Mouse (Mus musculus): ENCODE data around the gene Fstl3. TPM values are rescaled to one million over a fixed set of nuclear protein-coding genes. Genes with fewer than 3 reads are reported as not detected.

Fstl3 gene
- total and polyA plus RNA-seq, 2 experiments from 2014 or later = 2.1 to 2.8 TPM

DNA sequence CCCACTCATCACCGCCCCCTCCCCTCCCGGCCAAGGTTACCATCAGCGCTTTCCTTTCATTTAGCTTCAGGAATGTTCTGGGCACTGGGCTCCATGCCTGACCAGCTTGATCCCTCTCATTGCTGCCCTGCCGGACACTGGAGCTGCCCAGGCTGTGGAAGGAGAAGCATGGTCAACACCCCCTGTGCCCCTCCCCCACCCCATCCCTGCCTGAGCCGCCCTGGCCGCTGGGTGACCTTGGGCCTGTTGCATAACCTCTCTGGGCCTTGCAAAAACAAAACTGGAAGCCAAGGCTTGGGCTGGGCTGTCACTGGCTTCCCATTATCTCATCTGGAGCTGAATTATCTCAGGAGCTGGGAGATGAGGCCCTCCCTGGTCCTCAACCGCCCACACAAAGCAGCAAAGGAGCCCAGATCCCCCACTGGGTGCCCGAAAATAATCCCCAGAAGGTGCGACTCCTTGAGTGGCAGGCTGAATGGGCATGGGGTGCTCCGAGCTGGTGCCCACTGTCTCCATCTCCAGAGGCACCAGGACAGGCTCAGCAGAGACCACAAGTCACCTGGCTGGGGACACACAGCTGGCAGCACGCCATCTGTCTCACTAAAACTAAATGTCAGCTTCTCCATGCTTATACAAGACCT, 25.4 kb downstream of the Fstl3 start:
- WGBS = 32% methylated on average over 11 of the region's 11 CpGs

DNA sequence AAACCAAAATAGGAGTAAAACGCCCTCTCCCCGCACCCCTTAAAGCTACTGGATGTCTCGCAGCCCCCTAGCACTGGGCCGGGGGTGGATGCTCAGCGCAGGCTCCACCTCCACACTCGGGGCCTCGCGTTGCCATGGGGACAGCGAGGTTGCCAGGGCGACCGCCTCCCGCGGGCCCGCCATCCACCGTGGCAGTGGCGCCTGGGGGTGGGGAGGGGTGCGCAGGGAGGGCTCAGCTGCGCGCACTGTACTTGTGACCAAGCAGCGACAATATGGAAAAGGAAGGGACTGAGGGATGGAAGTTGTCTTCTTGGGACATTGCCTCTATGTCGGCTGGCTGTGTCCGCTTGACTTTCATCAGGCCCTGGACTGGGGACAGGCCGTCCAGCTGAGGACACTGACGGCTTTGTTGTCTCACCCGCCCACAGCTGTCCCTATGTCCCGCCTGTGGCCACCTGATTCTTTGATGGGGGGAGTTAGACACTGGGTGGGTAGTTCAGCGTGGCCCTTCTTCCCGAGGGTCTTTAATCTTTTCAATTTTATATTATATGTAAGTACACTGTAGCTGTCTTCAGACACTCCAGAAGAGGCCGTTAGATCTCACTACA, 26.7 kb downstream of the Fstl3 start:
- H3K9me3 ChIP-seq (ENCODE audit: low read length) = no peaks in the 10 kb centered on the region
- no peaks in the 10 kb centered on the region for H3K27me3 ChIP-seq (ENCODE audit: insufficient read depth, low read length)
- ATAC-seq (peak; percentile 98), DNase-seq (peak; percentile 94)
- peaks cover 32% of the 10 kb centered on the region for H3K4me1 ChIP-seq (ENCODE audit: insufficient read depth)
- peak overlapping the region; percentile 53 for H3K4me2 ChIP-seq (ENCODE audit: low read depth)
- H3K27ac ChIP-seq (ENCODE audit: low read depth, low read length) = peak overlapping the region; percentile 90
- 4% methylated on average over 29 of the region's 29 CpGs for WGBS
- no peak for TF ChIP-seq CTCF (IDR thresholded peaks at IDR 0.05; ENCODE audit: low read depth)
- peaks cover 19% of the 10 kb centered on the region for H3K36me3 ChIP-seq (ENCODE audit: insufficient read depth)
- H3K4me3 ChIP-seq (ENCODE audit: low read depth, low read length) = peak overlapping the region; percentile 24
- H3K9ac ChIP-seq = peak overlapping the region; percentile 46

More for the DNA sequence above, 25.4 kb downstream of the Fstl3 start:
- Histone ChIP-seq H3K4me2 (ENCODE audit: low read depth) (0 out of 2 replicates have a peak overlapping the region, but pooled peaks have one; percentile 5), H3K4me3 (ENCODE audit: low read depth, low read length) (no peak overlapping the region), H3K27ac (ENCODE audit: low read depth, low read length) (peak overlapping the region; percentile 90), H3K4me1 (ENCODE audit: insufficient read depth) (peaks cover 32% of the 10 kb centered on the region), H3K9me3 (ENCODE audit: low read length) (no peaks in the 10 kb centered on the region), H3K9ac (no peak overlapping the region), H3K27me3 (ENCODE audit: insufficient read depth, low read length) (no peaks in the 10 kb centered on the region), H3K36me3 (ENCODE audit: insufficient read depth) (peaks cover 5% of the 10 kb centered on the region; the same call in 1 of the 2 replicates)
- no peak for ATAC-seq
- TF ChIP-seq CTCF (IDR thresholded peaks at IDR 0.05; ENCODE audit: low read depth) = no peak
- no peak for DNase-seq

DNA sequence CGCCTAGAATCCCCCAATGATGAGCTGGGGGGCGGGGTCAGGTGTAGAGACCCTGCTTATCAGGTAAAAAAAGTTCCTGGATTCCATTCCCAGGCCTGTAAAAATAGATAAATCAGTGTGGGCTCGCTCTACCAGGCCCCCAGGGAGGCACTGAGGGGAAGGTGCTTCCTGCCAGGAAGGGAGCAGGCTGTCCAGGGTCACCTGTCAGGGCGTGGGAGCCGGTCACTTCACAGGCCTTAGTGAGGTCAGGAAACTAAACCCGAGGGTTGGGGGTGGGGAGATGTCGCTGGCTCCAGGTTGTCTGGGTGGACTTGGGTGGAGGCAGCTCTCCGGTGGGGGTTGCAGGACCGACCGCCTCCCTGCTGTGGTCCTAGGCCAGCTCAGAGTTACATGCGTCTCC, 28.6 kb downstream of the Fstl3 start:
- no peak overlapping the region for H3K9ac ChIP-seq
- no peak for TF ChIP-seq CTCF (IDR thresholded peaks at IDR 0.05; ENCODE audit: low read depth)
- H3K4me3 ChIP-seq (ENCODE audit: low read depth, low read length) = no peak overlapping the region
- peaks cover 32% of the 10 kb centered on the region for H3K4me1 ChIP-seq (ENCODE audit: insufficient read depth)
- peaks cover 35% of the 10 kb centered on the region for H3K36me3 ChIP-seq (ENCODE audit: insufficient read depth)
- no peaks in the 10 kb centered on the region for H3K27me3 ChIP-seq (ENCODE audit: insufficient read depth, low read length)
- no peak overlapping the region for H3K4me2 ChIP-seq (ENCODE audit: low read depth)
- H3K27ac ChIP-seq (ENCODE audit: low read depth, low read length) = no peak overlapping the region
- ATAC-seq = no peak
- no peaks in the 10 kb centered on the region for H3K9me3 ChIP-seq (ENCODE audit: low read length)
- WGBS = 79% methylated on average over 11 of the region's 11 CpGs
- no peak for DNase-seq

DNA sequence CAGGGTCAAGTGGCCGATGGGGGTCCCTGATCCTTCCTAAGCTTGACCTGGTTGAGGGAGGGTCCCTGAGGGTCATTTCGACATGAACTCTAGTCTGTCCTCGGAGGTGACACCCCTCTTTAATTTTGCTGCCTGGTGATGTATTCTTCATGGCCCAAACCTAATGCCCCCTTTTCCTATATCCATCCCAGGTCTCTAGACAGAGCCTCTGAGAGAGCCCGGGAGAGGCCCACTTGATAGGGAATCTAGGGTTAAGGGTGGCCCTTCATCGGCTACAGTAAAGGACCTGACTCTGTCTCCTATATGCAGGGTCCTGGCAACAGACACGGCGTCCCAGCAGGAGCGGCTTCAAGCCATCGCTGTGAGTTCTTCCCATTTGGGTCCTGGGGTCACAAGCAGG, 29.3 kb downstream of the Fstl3 start:
- Histone ChIP-seq H3K27ac (ENCODE audit: low read depth, low read length) (no peak overlapping the region), H3K4me3 (ENCODE audit: low read depth, low read length) (no peak overlapping the region), H3K9ac (no peak overlapping the region), H3K9me3 (ENCODE audit: low read length) (no peaks in the 10 kb centered on the region), H3K4me2 (ENCODE audit: low read depth) (no peak overlapping the region), H3K27me3 (ENCODE audit: insufficient read depth, low read length) (no peaks in the 10 kb centered on the region), H3K36me3 (ENCODE audit: insufficient read depth) (peaks cover 42% of the 10 kb centered on the region), H3K4me1 (ENCODE audit: insufficient read depth) (peaks cover 32% of the 10 kb centered on the region)
- WGBS = 87% methylated on average over 9 of the region's 9 CpGs
- ATAC-seq (no peak), DNase-seq (no peak)
- TF ChIP-seq CTCF (IDR thresholded peaks at IDR 0.05; ENCODE audit: low read depth) = no peak

GRCm38 (mm10) chr10:79806972-79807371, 29.9 kb downstream of the Fstl3 start:
- ATAC-seq = no peak
- Histone ChIP-seq H3K36me3 (ENCODE audit: insufficient read depth) (peaks cover 42% of the 10 kb centered on the region), H3K27me3 (ENCODE audit: insufficient read depth, low read length) (no peaks in the 10 kb centered on the region), H3K9ac (no peak overlapping the region), H3K4me2 (ENCODE audit: low read depth) (no peak overlapping the region), H3K9me3 (ENCODE audit: low read length) (no peaks in the 10 kb centered on the region), H3K4me3 (ENCODE audit: low read depth, low read length) (no peak overlapping the region), H3K27ac (ENCODE audit: low read depth, low read length) (no peak overlapping the region), H3K4me1 (ENCODE audit: insufficient read depth) (peaks cover 26% of the 10 kb centered on the region)
- no peak for TF ChIP-seq CTCF (IDR thresholded peaks at IDR 0.05; ENCODE audit: low read depth)
- 85% methylated on average over 10 of the region's 10 CpGs for WGBS
- DNase-seq = no peak

DNA sequence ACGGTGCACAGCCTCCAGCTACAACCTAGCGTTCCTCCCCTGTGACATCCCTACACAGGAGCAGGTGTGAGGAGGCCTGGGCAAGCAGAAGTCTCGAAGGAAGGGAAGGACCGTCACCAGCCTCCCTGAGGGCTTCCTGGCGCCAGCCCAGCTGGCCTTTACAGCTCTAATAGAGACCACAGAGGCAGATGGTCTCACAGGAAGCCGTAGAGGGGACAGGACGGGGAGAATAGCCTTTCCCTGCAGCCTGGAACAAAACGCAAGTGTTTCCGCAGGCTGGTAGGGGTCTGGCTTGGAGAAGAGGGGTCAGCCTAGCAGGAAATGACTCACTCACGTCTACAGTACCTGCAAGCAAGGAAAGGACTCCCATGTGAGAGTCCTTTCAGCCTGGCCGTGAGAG, 30.8 kb downstream of the Fstl3 start:
- peaks cover 47% of the 10 kb centered on the region for H3K36me3 ChIP-seq (ENCODE audit: insufficient read depth)
- H3K4me3 ChIP-seq (ENCODE audit: low read depth, low read length) = no peak overlapping the region
- no peak overlapping the region for H3K9ac ChIP-seq
- peaks cover 18% of the 10 kb centered on the region for H3K4me1 ChIP-seq (ENCODE audit: insufficient read depth)
- H3K27me3 ChIP-seq (ENCODE audit: insufficient read depth, low read length) = no peaks in the 10 kb centered on the region
- no peak overlapping the region for H3K27ac ChIP-seq (ENCODE audit: low read depth, low read length)
- 73% methylated on average over 11 of the region's 11 CpGs for WGBS
- H3K4me2 ChIP-seq (ENCODE audit: low read depth) = no peak overlapping the region
- no peak for ATAC-seq
- no peak for DNase-seq
- no peaks in the 10 kb centered on the region for H3K9me3 ChIP-seq (ENCODE audit: low read length)
- no peak for TF ChIP-seq CTCF (IDR thresholded peaks at IDR 0.05; ENCODE audit: low read depth)

DNA sequence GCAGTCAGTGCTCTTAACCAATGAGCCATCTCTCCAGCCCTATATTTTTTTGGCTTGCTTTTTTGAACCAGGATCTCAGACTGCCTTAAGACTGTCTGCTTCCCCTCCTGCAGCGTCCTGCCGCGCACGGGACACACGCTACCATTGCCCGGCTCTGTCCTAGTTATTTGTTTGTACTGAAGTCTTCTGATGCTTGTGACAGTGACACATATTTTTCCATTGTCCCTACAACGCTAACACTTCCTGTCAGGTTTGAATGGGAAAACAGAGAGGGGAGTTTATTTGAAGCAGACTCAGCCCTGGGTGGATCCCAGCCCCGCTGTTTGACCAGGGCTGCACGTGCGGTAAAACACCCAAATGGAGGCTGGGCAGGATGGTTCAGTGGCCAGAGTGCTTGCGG, 31.7 kb downstream of the Fstl3 start:
- no peak for DNase-seq
- no peak overlapping the region for H3K27ac ChIP-seq (ENCODE audit: low read depth, low read length)
- no peak for ATAC-seq
- H3K9me3 ChIP-seq (ENCODE audit: low read length) = no peaks in the 10 kb centered on the region
- no peak overlapping the region for H3K9ac ChIP-seq
- WGBS = 88% methylated on average over 11 of the region's 11 CpGs
- H3K4me1 ChIP-seq (ENCODE audit: insufficient read depth) = peaks cover 9% of the 10 kb centered on the region
- H3K27me3 ChIP-seq (ENCODE audit: insufficient read depth, low read length) = no peaks in the 10 kb centered on the region
- no peak overlapping the region for H3K4me3 ChIP-seq (ENCODE audit: low read depth, low read length)
- TF ChIP-seq CTCF (IDR thresholded peaks at IDR 0.05; ENCODE audit: low read depth) = no peak
- no peak overlapping the region for H3K4me2 ChIP-seq (ENCODE audit: low read depth)
- H3K36me3 ChIP-seq (ENCODE audit: insufficient read depth) = peaks cover 52% of the 10 kb centered on the region

All from forebrain, postnatal 0 days (tissue).